Mouse (Mus musculus) CH12.LX (cell line): ENCODE measurements around the gene Lamc1. TPM values are rescaled to one million over a fixed set of nuclear protein-coding genes. Genes with fewer than 3 reads are reported as not detected.

Source experiments
- DNase-seq: peaks from one replicate; pipeline ENCODE4 v3.0.0-alpha.2; 2013; ENCODE audit errors: extremely low read depth
- H3K27ac ChIP-seq: 2 replicates; pipeline ENCODE4 v1.5.1; 2012; ENCODE audit warnings: low read depth, mild to moderate bottlenecking, control low read depth, moderate library complexity; ENCODE audit not compliant: insufficient read depth
- H3K27me3 ChIP-seq: replicated peaks from 2 replicates; pipeline ENCODE3; 2012; ENCODE audit warnings: inconsistent platforms
- H3K36me3 ChIP-seq, 2 experiments: replicated peaks in 1 of 2; 2 replicates each; pipeline versions ENCODE3 to v1.6.1; 2012; ENCODE audit warnings: inconsistent platforms in 1 of 2, low read length in 1 of 2, mild to moderate bottlenecking in 1 of 2, mixed read lengths in 1 of 2, moderate library complexity in 1 of 2; ENCODE audit not compliant: control insufficient read depth in 1 of 2, insufficient read depth in 1 of 2
- H3K4me1 ChIP-seq, 2 experiments: 2 replicates each; pipeline ENCODE4 v1.6.1; 2012; ENCODE audit warnings: inconsistent platforms in 1 of 2, moderate library complexity in 1 of 2; ENCODE audit not compliant: insufficient read depth in 2 of 2, control insufficient read depth in 1 of 2
- H3K4me2 ChIP-seq: 2 replicates; pipeline ENCODE4 v1.6.1; 2012; ENCODE audit warnings: low read depth, mild to moderate bottlenecking, control low read depth; ENCODE audit not compliant: poor library complexity, insufficient read depth, severe bottlenecking
- H3K4me3 ChIP-seq, 3 experiments: fragments of 150-350 bp in 1 of 3; sonication (generic) in 1 of 3; replicated peaks in 1 of 3; 2 replicates each; pipeline versions ENCODE3 to v1.5.1; 2011 to 2012; ENCODE audit warnings: low read depth in 2 of 3, low read length in 2 of 3, mild to moderate bottlenecking in 2 of 3, moderate library complexity in 2 of 3, control low read depth in 1 of 3, improper control_type of control experiment in 1 of 3, inconsistent platforms in 1 of 3, mixed read lengths in 1 of 3; ENCODE audit not compliant: poor library complexity in 1 of 3
- H3K79me2 ChIP-seq: replicated peaks from 2 replicates; pipeline ENCODE4 v1.6.1; 2012; ENCODE audit warnings: mild to moderate bottlenecking, moderate library complexity; ENCODE audit not compliant: control insufficient read depth, poor library complexity, insufficient read depth, severe bottlenecking; ENCODE audit errors: extremely low read depth
- H3K9ac ChIP-seq: 2 replicates; pipeline ENCODE4 v1.6.1; 2012; ENCODE audit warnings: low read depth, mild to moderate bottlenecking, control low read depth, moderate library complexity; ENCODE audit not compliant: insufficient read depth
- H3K9me3 ChIP-seq: replicated peaks from 2 replicates; pipeline ENCODE3; 2012; ENCODE audit warnings: low read length, inconsistent platforms, mixed read lengths
- CHD2 ChIP-seq: IDR thresholded peaks from 2 replicates; pipeline ENCODE4 v1.6.1; 2011; ENCODE audit warnings: low read length, improper control_type of control experiment
- CTCF ChIP-seq, 2 experiments: IDR thresholded peaks in 1 of 2; conservative IDR thresholded peaks in 1 of 2; 2 replicates each; pipeline ENCODE4 v1.5.1; 2011 to 2012; ENCODE audit warnings: low read depth in 2 of 2, low read length in 2 of 2, improper control_type of control experiment in 1 of 2, inconsistent platforms in 1 of 2, mild to moderate bottlenecking in 1 of 2, moderate library complexity in 1 of 2
- E2F4 ChIP-seq: IDR thresholded peaks from 2 replicates; pipeline ENCODE4 v1.6.1; 2011; ENCODE audit warnings: low read depth, low read length, improper control_type of control experiment; ENCODE audit not compliant: insufficient replicate concordance
- EP300 ChIP-seq: IDR thresholded peaks from 2 replicates; pipeline ENCODE4 v1.6.1; 2011; ENCODE audit warnings: low read length, improper control_type of control experiment
- GABPA ChIP-seq: IDR thresholded peaks from 2 replicates; pipeline ENCODE4 v1.6.1; 2012; ENCODE audit warnings: low read depth, low read length, improper control_type of control experiment, inconsistent platforms; ENCODE audit not compliant: insufficient replicate concordance
- HCFC1 ChIP-seq: IDR thresholded peaks from 2 replicates; pipeline ENCODE4 v1.6.1; 2012; ENCODE audit warnings: low read depth, mild to moderate bottlenecking, inconsistent platforms, low read length, improper control_type of control experiment
- IRF4 ChIP-seq: IDR thresholded peaks from 2 replicates; pipeline ENCODE4 v1.6.1; 2014; ENCODE audit warnings: low read depth, mild to moderate bottlenecking, inconsistent platforms, low read length, improper control_type of control experiment
- JUN ChIP-seq: IDR thresholded peaks from 2 replicates; pipeline ENCODE4 v1.6.1; 2011; ENCODE audit warnings: low read depth, mild to moderate bottlenecking, low read length, improper control_type of control experiment, moderate library complexity; ENCODE audit not compliant: insufficient read depth
- JUND ChIP-seq: conservative IDR thresholded peaks from 2 replicates; pipeline ENCODE4 v1.6.1; 2011; ENCODE audit warnings: low read depth, low read length, improper control_type of control experiment
- KAT2A ChIP-seq: IDR thresholded peaks from 2 replicates; pipeline ENCODE4 v1.6.1; 2012; ENCODE audit warnings: low read length, improper control_type of control experiment, inconsistent platforms; ENCODE audit not compliant: insufficient replicate concordance
- MAFK ChIP-seq: IDR thresholded peaks from 2 replicates; pipeline ENCODE4 v1.6.1; 2011; ENCODE audit warnings: low read length, improper control_type of control experiment; ENCODE audit not compliant: insufficient replicate concordance
- MEF2A ChIP-seq: IDR thresholded peaks from 2 replicates; pipeline ENCODE4 v1.6.1; 2014; ENCODE audit warnings: low read depth, mild to moderate bottlenecking, inconsistent platforms, low read length, improper control_type of control experiment, borderline replicate concordance
- MXI1 ChIP-seq: IDR thresholded peaks from 2 replicates; pipeline ENCODE4 v1.6.1; 2011; ENCODE audit warnings: mild to moderate bottlenecking, low read depth, low read length, improper control_type of control experiment
- MYC ChIP-seq: IDR thresholded peaks from 2 replicates; pipeline ENCODE4 v1.6.1; 2011; ENCODE audit warnings: low read depth, mild to moderate bottlenecking, improper control_type of control experiment, low read length
- NELFE ChIP-seq: IDR thresholded peaks from 2 replicates; pipeline ENCODE4 v1.6.1; 2011; ENCODE audit warnings: low read depth, low read length, improper control_type of control experiment
- PAX5 ChIP-seq: IDR thresholded peaks from 2 replicates; pipeline ENCODE4 v1.6.1; 2012; ENCODE audit warnings: low read length, inconsistent platforms, mixed read lengths
- POLR2AphosphoS2 ChIP-seq: IDR thresholded peaks from 2 replicates; pipeline ENCODE4 v1.6.1; 2011; ENCODE audit warnings: low read depth, low read length, improper control_type of control experiment
- RCOR1 ChIP-seq: conservative IDR thresholded peaks from 2 replicates; pipeline ENCODE4 v1.6.1; 2012; ENCODE audit warnings: low read depth, mild to moderate bottlenecking, inconsistent platforms, low read length, improper control_type of control experiment
- SIN3A ChIP-seq: IDR thresholded peaks from 2 replicates; pipeline ENCODE4 v1.6.1; 2012; ENCODE audit warnings: low read length, improper control_type of control experiment, inconsistent platforms
- TCF12 ChIP-seq: IDR thresholded peaks from 2 replicates; pipeline ENCODE4 v1.6.1; 2014; ENCODE audit warnings: low read depth, mild to moderate bottlenecking, inconsistent platforms, low read length, improper control_type of control experiment
- USF1 ChIP-seq: IDR thresholded peaks from 2 replicates; pipeline ENCODE4 v1.6.1; 2014; ENCODE audit warnings: low read depth, mild to moderate bottlenecking, inconsistent platforms, low read length, improper control_type of control experiment
- USF2 ChIP-seq: conservative IDR thresholded peaks from 2 replicates; pipeline ENCODE4 v1.6.1; 2011; ENCODE audit warnings: low read depth, low read length, improper control_type of control experiment
- ZC3H11A ChIP-seq: IDR thresholded peaks from 2 replicates; pipeline ENCODE4 v1.6.1; 2012; ENCODE audit warnings: low read depth, mild to moderate bottlenecking, inconsistent platforms, low read length, improper control_type of control experiment
- ZMIZ1 ChIP-seq: IDR thresholded peaks from 2 replicates; pipeline ENCODE4 v1.6.1; 2012; ENCODE audit warnings: low read depth, mild to moderate bottlenecking, inconsistent platforms, low read length, improper control_type of control experiment
- dilution Hi-C: fragments of 300-500 bp; cut with MboI; formaldehyde crosslinking; loops from 2 replicates; pipeline ENCODE4 v1.14.3; 2020; ENCODE audit warnings: low sequenced_read_pairs; ENCODE audit not compliant: extremely low pct_unique_long_range_greater_than_20kb, extremely low pct_ligation_motif_present
- in situ Hi-C: fragments of 300-500 bp; cut with MboI; formaldehyde crosslinking; loops from 3 replicates; pipeline ENCODE4 v1.14.3; 2019; ENCODE audit warnings: low sequenced_read_pairs, low pct_ligation_motif_present, low pct_unique_long_range_greater_than_20kb, mixed read lengths
- polyA plus RNA-seq: library from polyadenylated mRNA; unstranded; fragments of >175 nt; gene quantifications from 2 replicates; pipeline ENCODE4 v1.2.1, GENCODE M21; 2012; ENCODE audit warnings: low read depth; ENCODE audit not compliant: insufficient read length
- total RNA-seq, 2 experiments: library from RNA; depleted of rRNA; stranded (reverse); fragments of 300-350 nt in 1 of 2; fragments of >200 nt in 1 of 2; gene quantifications; 2 replicates each; pipeline ENCODE4 v1.2.3; 2012 to 2014

The Lamc1 gene
- total and polyA plus RNA-seq, 3 experiments = 5.7 to 16.7 (median 10.5) TPM

- dilution Hi-C loops = no loop called here
- Histone ChIP-seq H3K4me1 (peaks cover 0 to 2% of the 10 kb centered on the region in 2 experiments; a peak in 1 of 4 replicates), H3K4me3 (no peak overlapping the region), H3K9me3 (no peaks in the 10 kb centered on the region), H3K27ac (no peak overlapping the region), H3K36me3 (no peaks in the 10 kb centered on the region), H3K4me2 (no peak overlapping the region), H3K79me2 (no peaks in the 10 kb centered on the region), H3K9ac (no peak overlapping the region), H3K27me3 (no peaks in the 10 kb centered on the region)
- DNase-seq = no peak
- TF ChIP-seq MEF2A = no peak
- TF ChIP-seq ZMIZ1 = no peak
- no peak for TF ChIP-seq HCFC1
- no peak for TF ChIP-seq MAFK
- no peak for TF ChIP-seq JUND
- TF ChIP-seq TCF12 = no peak
- no peak for TF ChIP-seq E2F4
- in situ Hi-C loops = no loop called here
Observed at GRCm38 (mm10) chr1:153347726-153348125, 15.1 kb upstream of the Lamc1 start.

- DNase-seq = no peak
Observed at GRCm38 (mm10) chr1:153347040-153347439, 14.5 kb upstream of the Lamc1 start.

GRCm38 (mm10) chr1:153345699-153346291, 13.2 kb upstream of the Lamc1 start:
- dilution Hi-C loops (no loop called here), in situ Hi-C loops (no loop called here)
- Histone ChIP-seq H3K4me3 (no peak overlapping the region), H3K4me1 (peaks cover 0 to 2% of the 10 kb centered on the region in 2 experiments; a peak in 1 of 4 replicates), H3K4me2 (no peak overlapping the region), H3K9me3 (no peaks in the 10 kb centered on the region), H3K9ac (no peak overlapping the region), H3K27me3 (no peaks in the 10 kb centered on the region), H3K36me3 (no peaks in the 10 kb centered on the region), H3K27ac (no peak overlapping the region), H3K79me2 (no peaks in the 10 kb centered on the region)
- DNase-seq = no peak
- TF ChIP-seq KAT2A = no peak
- TF ChIP-seq ZC3H11A = no peak
- TF ChIP-seq TCF12 = no peak
- no peak for TF ChIP-seq RCOR1
- no peak for TF ChIP-seq SIN3A
- no peak for TF ChIP-seq CHD2
- TF ChIP-seq ZMIZ1 = no peak
- TF ChIP-seq JUND = no peak
- TF ChIP-seq IRF4 = no peak
- no peak for TF ChIP-seq USF2
- TF ChIP-seq MXI1 = no peak
- TF ChIP-seq MYC = no peak
- no peak for TF ChIP-seq USF1
- TF ChIP-seq CTCF (conservative IDR thresholded peaks at IDR 0.05 in 1 of 2, IDR thresholded peaks at IDR 0.05 in 1 of 2; ENCODE audit: low read depth in 2 of 2, low read length in 2 of 2) = no peak
- no peak for TF ChIP-seq MEF2A
- no peak for TF ChIP-seq POLR2AphosphoS2
- TF ChIP-seq PAX5 = no peak
- TF ChIP-seq GABPA = no peak

More at GRCm38 (mm10) chr1:153347040-153347439, 14.5 kb upstream of the Lamc1 start:
- no peak overlapping the region; the same call in 1 of the 2 replicates for H3K9ac ChIP-seq
- H3K27me3 ChIP-seq = no peaks in the 10 kb centered on the region
- H3K36me3 ChIP-seq = no peaks in the 10 kb centered on the region
- dilution Hi-C loops (no loop called here), in situ Hi-C loops (no loop called here)
- TF ChIP-seq IRF4 (no peak), NELFE (no peak), EP300 (peak; percentile 68), MEF2A (peak; percentile 54; the same call in 1 of the 2 replicates), JUN (peak; percentile 62), HCFC1 (no peak), KAT2A (no peak), JUND (peak; percentile 58; the same call in 1 of the 2 replicates)
- no peak overlapping the region for H3K4me3 ChIP-seq
- no peaks in the 10 kb centered on the region for H3K79me2 ChIP-seq
- no peaks in the 10 kb centered on the region for H3K9me3 ChIP-seq
- H3K4me2 ChIP-seq = no peak overlapping the region
- H3K27ac ChIP-seq = no peak overlapping the region
- H3K4me1 ChIP-seq = peaks cover 0 to 2% of the 10 kb centered on the region in 2 experiments; a peak in 1 of 4 replicates
